Mouse (Mus musculus): ENCODE results near the gene Tead1. TPM values are rescaled to one million over a fixed set of nuclear protein-coding genes. Genes with fewer than 3 reads are reported as not detected.

The Tead1 gene
- polyA plus RNA-seq, 1 experiment from 2014 or later = 13.9 TPM

DNA sequence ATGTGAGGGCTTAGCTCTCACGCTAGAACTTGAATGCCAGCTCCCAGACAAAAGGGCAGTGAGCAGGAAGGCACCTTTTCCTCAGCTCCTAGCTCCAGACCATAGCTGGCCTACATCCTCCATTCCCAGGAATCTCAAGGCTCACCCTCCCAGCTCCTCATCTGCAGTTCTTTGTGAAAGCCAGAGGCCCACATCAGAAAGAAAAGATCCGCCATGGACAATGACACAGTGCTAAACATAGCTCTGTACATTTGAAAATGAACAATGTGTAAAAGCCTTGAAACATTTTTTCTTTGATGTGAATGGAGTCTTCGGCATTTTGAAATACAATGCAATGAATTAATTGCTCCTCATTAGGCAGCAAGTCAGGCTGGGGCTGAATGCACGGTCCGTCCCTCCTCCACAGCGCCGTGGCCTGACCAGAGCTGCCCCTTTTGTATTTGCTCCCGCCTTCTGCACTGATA lies 172.2 kb downstream of the Tead1 start:
- ATAC-seq (ENCODE audit: low FRiP score, low TSS enrichment) = no peak
- H3K4me3 ChIP-seq (ENCODE audit: low read depth, low read length) = no peak overlapping the region
- no peak overlapping the region for H3K4me2 ChIP-seq (replicated peaks; ENCODE audit: low read depth)
- TF ChIP-seq EP300 (optimal IDR thresholded peaks at IDR 0.05) = no peak
- no peak for TF ChIP-seq CTCF (IDR thresholded peaks at IDR 0.05; ENCODE audit: low read depth)
- DNase-seq (ENCODE audit: low spot score) = no peak
- no peak overlapping the region for H3K27ac ChIP-seq (replicated peaks)
- no peaks in the 10 kb centered on the region; the same call in 1 of the 2 replicates for H3K36me3 ChIP-seq (ENCODE audit: control insufficient read depth, insufficient read depth, low read length)
- no peaks in the 10 kb centered on the region for H3K9me3 ChIP-seq (ENCODE audit: control insufficient read depth, low read length)
- H3K4me1 ChIP-seq (replicated peaks; ENCODE audit: control insufficient read depth, insufficient read depth) = peaks cover 6% of the 10 kb centered on the region; the same call in 1 of the 2 replicates
- H3K27me3 ChIP-seq (ENCODE audit: control insufficient read depth, insufficient read depth, low read length) = no peaks in the 10 kb centered on the region
- 41% methylated on average over 8 of the region's 8 CpGs for WGBS
- H3K9ac ChIP-seq (ENCODE audit: low read length) = no peak overlapping the region

DNA sequence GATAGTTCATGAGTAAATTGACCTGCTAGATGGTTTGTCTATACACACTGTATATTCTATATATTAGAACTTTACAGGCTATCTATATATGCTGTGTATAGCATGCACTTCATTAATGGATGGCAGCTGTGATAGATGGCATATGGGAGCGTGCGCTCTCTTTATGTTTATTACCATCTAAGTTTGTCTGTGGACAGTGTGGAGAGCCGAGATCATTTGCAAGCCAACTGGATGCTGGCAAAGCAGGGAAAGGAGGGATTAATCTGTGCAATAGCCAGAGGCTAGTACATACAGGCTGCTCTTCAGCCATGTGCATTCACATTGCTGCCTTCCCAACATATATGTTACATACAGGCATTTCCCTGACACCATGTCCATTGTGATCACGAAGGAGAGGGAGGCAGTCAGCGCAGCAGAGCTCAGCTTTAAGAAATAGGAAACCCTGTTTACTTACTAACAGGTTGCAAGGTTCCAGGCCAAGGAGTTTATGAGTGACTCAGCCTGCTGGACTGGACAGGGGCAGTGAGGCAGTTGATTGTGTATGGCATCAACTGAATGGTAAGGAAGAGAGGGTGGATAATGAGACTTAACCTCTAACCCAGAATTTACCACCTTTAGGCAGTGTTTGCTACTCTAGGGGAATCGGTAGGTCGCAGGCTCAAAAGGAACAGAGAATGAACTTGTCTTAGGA lies 173.2 kb downstream of the Tead1 start:
- DNase-seq (ENCODE audit: low spot score) = peak; percentile 35
- Histone ChIP-seq H3K27ac (replicated peaks) (no peak overlapping the region), H3K4me1 (replicated peaks; ENCODE audit: control insufficient read depth, insufficient read depth) (peaks cover 6% of the 10 kb centered on the region; the same call in 1 of the 2 replicates)

DNA sequence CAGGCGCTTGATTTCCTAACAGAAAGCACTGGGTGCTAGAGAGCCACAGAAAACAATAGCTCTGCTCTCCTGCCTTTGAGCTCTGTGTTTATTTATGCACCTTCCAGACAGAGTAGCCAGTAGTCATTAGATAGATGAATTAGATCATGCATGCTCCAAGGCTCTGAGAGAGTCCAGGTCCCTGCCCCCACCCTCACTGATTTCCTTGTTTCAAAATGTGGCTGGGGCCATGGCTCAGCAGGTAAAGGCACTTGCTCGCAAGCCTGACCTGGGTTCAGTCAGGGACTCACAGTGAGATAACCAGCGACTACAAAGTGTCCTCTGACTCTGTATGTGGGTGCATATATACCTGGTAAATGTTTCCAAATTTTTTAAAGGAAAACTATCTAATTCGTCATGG lies 174.7 kb downstream of the Tead1 start:
- DNase-seq (ENCODE audit: low spot score) (no peak), ATAC-seq (ENCODE audit: low FRiP score, low TSS enrichment) (0 out of 2 replicates have a peak, but pooled peaks have one; percentile 30)
- Histone ChIP-seq H3K36me3 (ENCODE audit: control insufficient read depth, insufficient read depth, low read length) (peaks cover 2% of the 10 kb centered on the region; the same call in 1 of the 2 replicates), H3K27me3 (ENCODE audit: control insufficient read depth, insufficient read depth, low read length) (no peaks in the 10 kb centered on the region), H3K4me3 (ENCODE audit: low read depth, low read length) (no peak overlapping the region), H3K27ac (replicated peaks) (no peak overlapping the region), H3K4me2 (replicated peaks; ENCODE audit: low read depth) (no peak overlapping the region), H3K9me3 (ENCODE audit: control insufficient read depth, low read length) (no peaks in the 10 kb centered on the region), H3K4me1 (replicated peaks; ENCODE audit: control insufficient read depth, insufficient read depth) (peaks cover 6% of the 10 kb centered on the region; the same call in 1 of the 2 replicates), H3K9ac (ENCODE audit: low read length) (no peak overlapping the region)
- 61% methylated on average over 4 of the region's 4 CpGs for WGBS
- no peak for TF ChIP-seq CTCF (IDR thresholded peaks at IDR 0.05; ENCODE audit: low read depth)
- no peak for TF ChIP-seq EP300 (optimal IDR thresholded peaks at IDR 0.05)

More for the DNA sequence above, 173.2 kb downstream of the Tead1 start:
- 49% methylated on average over 7 of the region's 7 CpGs for WGBS
- H3K4me3 ChIP-seq (ENCODE audit: low read depth, low read length) = no peak overlapping the region
- no peaks in the 10 kb centered on the region for H3K9me3 ChIP-seq (ENCODE audit: control insufficient read depth, low read length)
- no peaks in the 10 kb centered on the region; the same call in 1 of the 2 replicates for H3K36me3 ChIP-seq (ENCODE audit: control insufficient read depth, insufficient read depth, low read length)
- H3K4me2 ChIP-seq (replicated peaks; ENCODE audit: low read depth) = no peak overlapping the region
- peak; percentile 62 for ATAC-seq (ENCODE audit: low FRiP score, low TSS enrichment)
- no peaks in the 10 kb centered on the region for H3K27me3 ChIP-seq (ENCODE audit: control insufficient read depth, insufficient read depth, low read length)
- no peak overlapping the region for H3K9ac ChIP-seq (ENCODE audit: low read length)
- no peak for TF ChIP-seq CTCF (IDR thresholded peaks at IDR 0.05; ENCODE audit: low read depth)
- no peak for TF ChIP-seq EP300 (optimal IDR thresholded peaks at IDR 0.05)

DNA sequence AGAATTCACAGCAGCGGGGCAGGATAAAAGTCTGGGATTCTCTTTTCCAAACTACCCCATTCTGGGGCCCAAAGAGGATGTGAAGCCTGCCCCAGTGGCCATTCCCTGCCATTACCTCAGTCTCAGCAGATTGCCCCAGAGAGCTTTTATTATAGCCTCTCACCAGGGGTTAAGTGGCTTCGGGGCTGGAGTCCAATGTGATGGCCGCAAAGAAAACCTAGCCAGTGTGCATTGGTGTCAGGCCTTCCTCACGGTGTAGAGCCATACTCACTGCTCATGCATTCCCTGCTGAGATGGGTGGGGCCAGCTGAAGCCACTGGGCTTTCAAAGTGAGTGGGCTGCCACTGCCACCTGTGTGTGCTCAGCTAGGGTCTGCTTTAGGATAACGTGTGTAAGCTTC lies 175.4 kb downstream of the Tead1 start:
- Histone ChIP-seq H3K4me1 (replicated peaks; ENCODE audit: control insufficient read depth, insufficient read depth) (peaks cover 6% of the 10 kb centered on the region; the same call in 1 of the 2 replicates), H3K36me3 (ENCODE audit: control insufficient read depth, insufficient read depth, low read length) (peaks cover 2% of the 10 kb centered on the region; the same call in 1 of the 2 replicates), H3K27ac (replicated peaks) (no peak overlapping the region), H3K4me3 (ENCODE audit: low read depth, low read length) (no peak overlapping the region), H3K4me2 (replicated peaks; ENCODE audit: low read depth) (no peak overlapping the region), H3K27me3 (ENCODE audit: control insufficient read depth, insufficient read depth, low read length) (no peaks in the 10 kb centered on the region), H3K9ac (ENCODE audit: low read length) (no peak overlapping the region), H3K9me3 (ENCODE audit: control insufficient read depth, low read length) (no peaks in the 10 kb centered on the region)
- DNase-seq (ENCODE audit: low spot score) = peak; percentile 22
- peak; percentile 36 for ATAC-seq (ENCODE audit: low FRiP score, low TSS enrichment)
- no peak for TF ChIP-seq EP300 (optimal IDR thresholded peaks at IDR 0.05)
- peak; percentile 51 for TF ChIP-seq CTCF (IDR thresholded peaks at IDR 0.05; ENCODE audit: low read depth)
- WGBS = 46% methylated on average over 5 of the region's 5 CpGs

DNA sequence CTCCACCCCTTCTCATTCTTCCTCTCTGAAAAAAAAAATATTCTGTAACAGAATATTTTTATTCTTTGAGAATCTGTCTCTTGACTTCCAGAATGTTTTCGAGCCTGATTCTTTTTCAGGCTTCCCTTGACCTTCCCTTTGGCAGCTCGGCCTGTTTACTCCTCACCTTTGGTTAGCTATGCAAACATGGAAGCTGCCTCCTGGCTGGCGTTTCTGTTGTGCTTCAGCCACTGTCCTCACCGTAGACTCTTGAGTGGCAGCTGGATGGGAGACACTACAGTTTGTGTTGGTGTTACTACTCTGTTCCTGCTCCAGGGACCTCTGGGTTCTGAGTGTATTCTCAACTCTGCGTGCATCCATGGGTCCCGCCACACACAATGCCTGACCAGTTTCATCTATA lies 176.3 kb downstream of the Tead1 start:
- TF ChIP-seq EP300 (optimal IDR thresholded peaks at IDR 0.05) (no peak), CTCF (IDR thresholded peaks at IDR 0.05; ENCODE audit: low read depth) (no peak)
- DNase-seq (ENCODE audit: low spot score) (no peak), ATAC-seq (ENCODE audit: low FRiP score, low TSS enrichment) (no peak)
- no peak overlapping the region; the same call in 1 of the 2 replicates for H3K27ac ChIP-seq (replicated peaks)
- H3K27me3 ChIP-seq (ENCODE audit: control insufficient read depth, insufficient read depth, low read length) = no peaks in the 10 kb centered on the region
- no peak overlapping the region for H3K4me3 ChIP-seq (ENCODE audit: low read depth, low read length)
- 0 out of 2 replicates have a peak, but pooled peaks cover 2% of the 10 kb centered on the region for H3K36me3 ChIP-seq (ENCODE audit: control insufficient read depth, insufficient read depth, low read length)
- H3K4me2 ChIP-seq (replicated peaks; ENCODE audit: low read depth) = no peak overlapping the region
- no peak overlapping the region for H3K9ac ChIP-seq (ENCODE audit: low read length)
- peaks cover 6% of the 10 kb centered on the region; the same call in 1 of the 2 replicates for H3K4me1 ChIP-seq (replicated peaks; ENCODE audit: control insufficient read depth, insufficient read depth)
- 52% methylated on average over 6 of the region's 6 CpGs for WGBS
- no peaks in the 10 kb centered on the region for H3K9me3 ChIP-seq (ENCODE audit: control insufficient read depth, low read length)

DNA sequence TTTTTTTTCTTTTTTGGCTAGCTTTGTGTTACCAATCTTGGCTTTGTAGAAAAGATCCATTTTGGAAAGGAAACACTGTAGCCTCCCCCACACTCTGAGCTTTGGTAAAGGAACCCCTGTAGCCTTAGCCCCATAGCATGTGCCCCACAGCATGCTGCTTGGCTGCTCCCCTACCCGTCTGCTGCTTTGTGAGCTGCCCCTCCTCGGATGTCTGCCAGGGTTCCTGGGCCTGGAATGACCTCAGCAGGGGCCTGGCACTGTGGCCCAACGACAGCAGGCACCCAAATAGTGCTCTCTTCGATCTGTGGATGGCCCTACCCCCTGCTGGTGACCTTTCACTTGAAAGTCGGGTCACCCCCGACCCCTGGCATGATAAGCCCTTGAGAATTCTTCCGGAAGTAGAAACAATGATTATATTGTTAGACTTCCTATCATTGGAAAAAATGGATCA lies 177.0 kb downstream of the Tead1 start:
- Histone ChIP-seq H3K4me1 (replicated peaks; ENCODE audit: control insufficient read depth, insufficient read depth) (peaks cover 6% of the 10 kb centered on the region; the same call in 1 of the 2 replicates), H3K27me3 (ENCODE audit: control insufficient read depth, insufficient read depth, low read length) (no peaks in the 10 kb centered on the region), H3K27ac (replicated peaks) (no peak overlapping the region; the same call in 1 of the 2 replicates), H3K36me3 (ENCODE audit: control insufficient read depth, insufficient read depth, low read length) (0 out of 2 replicates have a peak, but pooled peaks cover 2% of the 10 kb centered on the region), H3K4me2 (replicated peaks; ENCODE audit: low read depth) (no peak overlapping the region), H3K9ac (ENCODE audit: low read length) (no peak overlapping the region), H3K9me3 (ENCODE audit: control insufficient read depth, low read length) (no peaks in the 10 kb centered on the region), H3K4me3 (ENCODE audit: low read depth, low read length) (no peak overlapping the region)
- WGBS = 50% methylated on average over 7 of the region's 7 CpGs
- TF ChIP-seq EP300 (optimal IDR thresholded peaks at IDR 0.05) (no peak), CTCF (IDR thresholded peaks at IDR 0.05; ENCODE audit: low read depth) (0 out of 2 replicates have a peak, but pooled peaks have one; percentile 16)
- ATAC-seq (ENCODE audit: low FRiP score, low TSS enrichment) = no peak
- DNase-seq (ENCODE audit: low spot score) = peak; percentile 31
